In genomic region chr13:107602149-107602548, GRCm38 (mm10) we compare ENCODE assay signal across 15 mouse cellular contexts.
"Had no signal": no experiment of that assay in that cellular context is flagged by ENCODE, and none has a peak within 500 bp of the region (broad histone marks: within the 10 kb centered on the region; RNA-seq: fewer than 3 reads in every experiment).

No protein-coding gene starts in this region.

- H3K4me3 ChIP-seq: layer of hippocampus, adult 2 months; liver, embryonic 12.5 days; megakaryocyte, embryonic 14.5 days; midbrain, embryonic 12.5 days had no signal

- H3K27ac ChIP-seq: kidney, postnatal 0 days; layer of hippocampus, adult 2 months; liver, embryonic 12.5 days; macrophage; midbrain, embryonic 12.5 days; stomach, postnatal 0 days had no signal

- ATAC-seq: liver, embryonic 12.5 days; midbrain, embryonic 16.5 days had no signal

- H3K9me3 ChIP-seq: liver, embryonic 12.5 days had no signal

- H3K4me2 ChIP-seq: liver, embryonic 12.5 days; lung, embryonic 14.5 days; midbrain, embryonic 12.5 days had no signal

- H3K36me3 ChIP-seq: liver, embryonic 12.5 days; midbrain, embryonic 12.5 days had no signal

- H3K27me3 ChIP-seq: liver, embryonic 12.5 days; megakaryocyte, embryonic 14.5 days had no signal

- H3K9ac ChIP-seq: liver, embryonic 12.5 days; lung, embryonic 14.5 days; midbrain, embryonic 12.5 days had no signal

- DNase-seq: kidney, adult 9 months; kidney, postnatal 4 days; lung, embryonic 14.5 days; lung, postnatal 14 days; right cerebral cortex, adult 18-20 months; thymus, adult 18-20 months; thymus, postnatal 14 days had no signal
